37 mouse cellular contexts compared by ENCODE assay signal in the genomic region with DNA sequence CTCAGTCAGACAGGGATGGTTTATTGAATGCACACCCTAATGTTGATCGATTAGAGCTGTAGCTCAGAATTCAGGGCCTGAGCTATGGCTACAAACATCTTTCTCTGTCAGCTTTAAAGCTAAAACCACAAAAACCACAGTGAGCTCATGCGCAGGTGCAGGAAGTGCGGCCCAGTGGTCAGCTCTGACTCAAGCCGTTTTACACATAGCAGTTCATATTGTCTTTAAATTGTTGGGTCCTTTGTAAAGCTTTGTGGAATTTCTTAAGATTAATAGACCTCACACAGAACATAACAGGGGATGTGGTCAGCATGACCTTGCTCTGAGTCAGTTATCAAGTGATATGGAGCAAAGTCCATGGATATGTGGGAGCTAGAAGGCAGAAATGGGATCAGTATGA. TPM values are rescaled to one million over a fixed set of nuclear protein-coding genes. Genes with fewer than 3 reads are reported as not detected.
A peak's percentile ranks its signal among the peaks of the same experiment; 100 is the strongest.
DNase-seq lines count a peak whose midpoint lies in the region; ATAC-seq and TF ChIP-seq lines count a peak whose summit lies in the region.
"Had no signal": no experiment of that assay in that cellular context is flagged by ENCODE, and none has a peak within 500 bp of the region (broad histone marks: within the 10 kb centered on the region; RNA-seq: fewer than 3 reads in every experiment).

No protein-coding gene starts in this region.

- H3K9me3 ChIP-seq in stomach, postnatal 0 days (ENCODE audit: control insufficient read depth, low read length): no peaks in the 10 kb centered on the region
- H3K9me3 ChIP-seq: forebrain, embryonic 10.5 days; heart, embryonic 10.5 days; hindbrain, embryonic 10.5 days; intestine, embryonic 15.5 days; limb, embryonic 12.5 days; midbrain, embryonic 13.5 days had no signal

- H3K4me3 ChIP-seq in spleen, adult 2 months (ENCODE audit: extremely low read depth, insufficient read depth, insufficient read length): no peak overlapping the region
- no peak overlapping the region for H3K4me3 ChIP-seq in stomach, postnatal 0 days (ENCODE audit: low read depth, low read length)
- H3K4me3 ChIP-seq: forebrain, embryonic 10.5 days; gastrocnemius, adult 2 months; heart, embryonic 10.5 days; hindbrain, embryonic 10.5 days; intestine, embryonic 15.5 days; layer of hippocampus, adult 2 months; limb, embryonic 12.5 days; megakaryocyte, embryonic 14.5 days; midbrain, embryonic 13.5 days had no signal

- H3K27ac ChIP-seq in spleen, adult 2 months (ENCODE audit: insufficient read depth, low read length): no peak overlapping the region
- H3K27ac ChIP-seq in stomach, postnatal 0 days (replicated peaks): no peak overlapping the region
- H3K27ac ChIP-seq: forebrain, embryonic 10.5 days; gastrocnemius, adult 2 months; heart, embryonic 10.5 days; hindbrain, embryonic 10.5 days; intestine, embryonic 15.5 days; layer of hippocampus, adult 2 months; limb, embryonic 12.5 days; midbrain, embryonic 13.5 days had no signal

- no peaks in the 10 kb centered on the region for H3K36me3 ChIP-seq in spleen, adult 2 months (ENCODE audit: control insufficient read depth, insufficient read depth, low read length)
- no peaks in the 10 kb centered on the region for H3K36me3 ChIP-seq in stomach, postnatal 0 days (ENCODE audit: control insufficient read depth, insufficient read depth, low read length)
- H3K36me3 ChIP-seq: forebrain, embryonic 10.5 days; heart, embryonic 10.5 days; hindbrain, embryonic 10.5 days; intestine, embryonic 15.5 days; limb, embryonic 12.5 days; midbrain, embryonic 13.5 days had no signal

- ATAC-seq in neutrophil, adult 5-6 weeks (ENCODE audit: extremely low read depth, insufficient number of reproducible peaks, low FRiP score, poor library complexity, severe bottlenecking): peak; percentile 91
- ATAC-seq in stomach, postnatal 0 days (ENCODE audit: low FRiP score, low TSS enrichment): no peak
- ATAC-seq: CD4-positive, CD25-positive, alpha-beta regulatory T cell, adult 4 months; hindbrain, embryonic 16.5 days; intestine, embryonic 15.5 days; midbrain, embryonic 13.5 days had no signal

- H3K27me3 ChIP-seq in spleen, adult 2 months (ENCODE audit: control insufficient read depth, insufficient read depth, low read length): no peaks in the 10 kb centered on the region
- no peaks in the 10 kb centered on the region for H3K27me3 ChIP-seq in stomach, postnatal 0 days (ENCODE audit: control insufficient read depth, insufficient read depth, low read length)
- H3K27me3 ChIP-seq: intestine, embryonic 15.5 days; limb, embryonic 12.5 days; megakaryocyte, embryonic 14.5 days; midbrain, embryonic 13.5 days had no signal

- no peak overlapping the region for H3K9ac ChIP-seq in stomach, postnatal 0 days (ENCODE audit: low read length)
- H3K9ac ChIP-seq: intestine, embryonic 15.5 days; limb, embryonic 12.5 days; midbrain, embryonic 13.5 days had no signal

- no peak overlapping the region for H3K4me2 ChIP-seq in stomach, postnatal 0 days (replicated peaks; ENCODE audit: low read depth)
- H3K4me2 ChIP-seq: intestine, embryonic 15.5 days; limb, embryonic 12.5 days; liver, embryonic 11.5 days; midbrain, embryonic 13.5 days had no signal

- no peak for TF ChIP-seq POLR2A in spleen, adult 2 months (IDR thresholded peaks at IDR 0.05; ENCODE audit: low read depth, low read length)

- WGBS in spleen, adult 2 months: 12% methylated on average over 4 of the region's 4 CpGs
- 85% methylated on average over 4 of the region's 4 CpGs for WGBS in stomach, postnatal 0 days

- peak; percentile 47 to 48 for DNase-seq in spleen, adult 2 months (ENCODE audit: low read depth in 1 of 2, low spot score in 2 of 2)
- no peak for DNase-seq in spleen, adult 12 weeks (ENCODE audit: low spot score)
- DNase-seq in B cell, adult 2 months: peak; percentile 64 to 66
- DNase-seq in c-Kit-positive CD71-negative TER-119-negative erythroid progenitor cells, embryonic 14.5 days (ENCODE audit: low read depth): peak; percentile 33
- no peak for DNase-seq in stomach, postnatal 0 days (ENCODE audit: low spot score)
- DNase-seq in ovary, postnatal 36 days (ENCODE audit: low spot score): no peak
- DNase-seq in frontal cortex, postnatal 10 days (ENCODE audit: low spot score in 2 of 2): no peak
- DNase-seq: adrenal gland, postnatal 14 days; cerebellum, adult 11 months; cerebellum, adult 9-11 months; gastrocnemius, adult 2 months; heart, postnatal 10 days; kidney, adult 8-10 months; kidney, postnatal 14 days; lung, adult 2 months; lung, postnatal 14 days; retina, postnatal 1 day; right cerebral cortex, postnatal 25 days had no signal

- TF ChIP-seq CTCF in spleen, adult 2 months (IDR thresholded peaks at IDR 0.05; ENCODE audit: extremely low read depth, insufficient read depth, insufficient read length, insufficient replicate concordance): no peak
- TF ChIP-seq CTCF in stomach, postnatal 0 days (IDR thresholded peaks at IDR 0.05; ENCODE audit: low read depth): no peak

- H3K4me1 ChIP-seq in spleen, adult 2 months (ENCODE audit: control insufficient read depth, insufficient read depth, insufficient read length): peaks cover 4% of the 10 kb centered on the region; the same call in 1 of the 2 replicates
- no peaks in the 10 kb centered on the region for H3K4me1 ChIP-seq in stomach, postnatal 0 days (replicated peaks; ENCODE audit: control insufficient read depth, insufficient read depth)
- H3K4me1 ChIP-seq: forebrain, embryonic 10.5 days; heart, embryonic 10.5 days; hindbrain, embryonic 10.5 days; intestine, embryonic 15.5 days; limb, embryonic 12.5 days; megakaryocyte, embryonic 14.5 days; midbrain, embryonic 13.5 days had no signal

- TF ChIP-seq EP300 in stomach, postnatal 0 days (optimal IDR thresholded peaks at IDR 0.05): no peak

RNA-seq across cellular contexts. Expression of a gene that starts 5.4 kb away (rescaled TPM):
- polyA plus RNA-seq in spleen, adult 2 months (2012; rRNA removed): not detected in 2 replicates
- not detected in 2 replicates for total RNA-seq in neutrophil, adult 5-6 weeks (2017)
- polyA plus RNA-seq in stomach, postnatal 0 days (2015; fragmentation: Nextera tagmentation; extraction: Ambion mirVana): not detected in 2 replicates
- total RNA-seq: adrenal gland, postnatal 14 days; gastrocnemius, adult 2 months; gastrocnemius, postnatal 4 days; heart, postnatal 10 days; layer of hippocampus, adult 2 months; layer of hippocampus, postnatal 25 days; monocyte, adult 5-6 weeks had no signal
- polyA plus RNA-seq: CD4-positive, CD25-positive, alpha-beta regulatory T cell, adult 4 months; embryonic facial prominence, embryonic 11.5 days; forebrain, embryonic 10.5 days; heart, embryonic 10.5 days; hindbrain, embryonic 10.5 days; hindbrain, embryonic 16.5 days; limb, embryonic 12.5 days; liver, embryonic 11.5 days; lung, adult 2 months; neural tube, embryonic 11.5 days had no signal

RNA-seq across cellular contexts. Expression of a gene that starts 59.2 kb away (rescaled TPM):
- not detected in 2 replicates for polyA plus RNA-seq in spleen, adult 2 months (2012; rRNA removed)
- 0.35 TPM in 1 of 2 replicates, not detected in the other for total RNA-seq in neutrophil, adult 5-6 weeks (2017)
- polyA plus RNA-seq in stomach, postnatal 0 days (2015; fragmentation: Nextera tagmentation; extraction: Ambion mirVana): not detected in 2 replicates
- total RNA-seq: adrenal gland, postnatal 14 days; ES-E14; gastrocnemius, adult 2 months; gastrocnemius, postnatal 4 days; heart, postnatal 10 days; layer of hippocampus, adult 2 months; layer of hippocampus, postnatal 25 days; monocyte, adult 5-6 weeks had no signal
- polyA plus RNA-seq: cortical plate, adult 2 months; embryonic facial prominence, embryonic 11.5 days; forebrain, embryonic 10.5 days; heart, embryonic 10.5 days; hindbrain, embryonic 10.5 days; hindbrain, embryonic 16.5 days; intestine, embryonic 15.5 days; limb, embryonic 12.5 days; liver, embryonic 11.5 days; lung, adult 2 months; midbrain, embryonic 13.5 days; neural tube, embryonic 11.5 days had no signal

Comparison
In these comparisons a context has a peak if more than half of its experiments do, and no peak if none do; other contexts are left out.
1. DNase-seq: peak in spleen, adult 2 months (2 of 2), B cell, adult 2 months (2 of 2) and c-Kit-positive CD71-negative TER-119-negative erythroid progenitor cells, embryonic 14.5 days (single experiment); none in spleen, adult 12 weeks (single experiment), stomach, postnatal 0 days (single experiment), ovary, postnatal 36 days (single experiment) and frontal cortex, postnatal 10 days (0 of 2).